Mouse (Mus musculus): ENCODE results near the gene Zfp148. TPM values are rescaled to one million over a fixed set of nuclear protein-coding genes. Genes with fewer than 3 reads are reported as not detected.

The Zfp148 gene
- polyA plus RNA-seq, 1 experiment from 2014 or later, result 54.2 TPM

GRCm38 (mm10) chr16:33519916-33520568 lies 139.4 kb downstream of the Zfp148 start:
- no peak overlapping the region for H3K9ac ChIP-seq

DNA sequence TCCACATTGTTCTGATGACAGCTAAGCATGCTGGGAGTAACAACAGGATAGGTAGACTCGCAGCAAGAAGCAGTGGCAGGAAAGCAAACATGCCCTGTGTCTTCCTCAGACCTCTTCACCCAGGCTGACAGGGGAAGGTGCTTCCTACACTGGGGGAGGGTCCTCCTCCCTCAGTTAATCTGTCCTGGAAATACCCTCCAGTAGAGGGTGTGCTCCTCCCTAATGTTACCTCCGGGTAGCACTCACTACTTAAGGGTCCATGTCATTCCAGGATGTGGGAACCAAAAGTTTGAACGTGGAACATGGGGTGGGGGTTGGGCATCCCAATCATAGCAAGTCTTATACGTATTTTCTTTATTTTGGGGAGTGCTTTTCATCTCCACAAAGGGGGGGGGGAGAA lies 141.9 kb downstream of the Zfp148 start:
- H3K4me2 ChIP-seq, result no peak overlapping the region
- ATAC-seq (replicated peaks), result no peak
- H3K36me3 ChIP-seq (replicated peaks), result no peaks in the 10 kb centered on the region
- no peaks in the 10 kb centered on the region for H3K27me3 ChIP-seq (replicated peaks)
- no peaks in the 10 kb centered on the region for H3K9me3 ChIP-seq
- no peak overlapping the region for H3K27ac ChIP-seq
- peaks cover 4% of the 10 kb centered on the region; the same call in 1 of the 2 replicates for H3K4me1 ChIP-seq
- 73% methylated on average over 4 of the region's 4 CpGs for WGBS
- H3K4me3 ChIP-seq, result no peak overlapping the region
- H3K9ac ChIP-seq, result no peak overlapping the region

More at GRCm38 (mm10) chr16:33519916-33520568, 139.4 kb downstream of the Zfp148 start:
- 72% methylated on average over 6 of the region's 6 CpGs for WGBS
- Histone ChIP-seq H3K9me3 (no peaks in the 10 kb centered on the region), H3K27me3 (replicated peaks) (no peaks in the 10 kb centered on the region), H3K4me3 (no peak overlapping the region), H3K36me3 (replicated peaks) (no peaks in the 10 kb centered on the region), H3K27ac (no peak overlapping the region), H3K4me2 (no peak overlapping the region), H3K4me1 (peaks cover 14% of the 10 kb centered on the region; the same call in 1 of the 2 replicates)
- ATAC-seq (replicated peaks), result no peak

- no peak overlapping the region for H3K4me3 ChIP-seq
- no peaks in the 10 kb centered on the region for H3K9me3 ChIP-seq
- H3K27me3 ChIP-seq (replicated peaks), result no peaks in the 10 kb centered on the region
- H3K27ac ChIP-seq, result no peak overlapping the region
- no peaks in the 10 kb centered on the region for H3K4me1 ChIP-seq
- no peak overlapping the region for H3K4me2 ChIP-seq
- H3K9ac ChIP-seq, result no peak overlapping the region
- no peaks in the 10 kb centered on the region for H3K36me3 ChIP-seq (replicated peaks)
- ATAC-seq (replicated peaks), result no peak
- 62% methylated on average over 10 of the region's 10 CpGs for WGBS
Measured at GRCm38 (mm10) chr16:33523571-33523970, 142.9 kb downstream of the Zfp148 start.

- WGBS, result 60% methylated on average over 11 of the region's 11 CpGs
- Histone ChIP-seq H3K9me3 (no peaks in the 10 kb centered on the region), H3K36me3 (replicated peaks) (no peaks in the 10 kb centered on the region), H3K4me3 (no peak overlapping the region), H3K9ac (no peak overlapping the region), H3K4me2 (no peak overlapping the region), H3K27me3 (replicated peaks) (no peaks in the 10 kb centered on the region), H3K4me1 (no peaks in the 10 kb centered on the region), H3K27ac (no peak overlapping the region)
- no peak for ATAC-seq (replicated peaks)
Measured at GRCm38 (mm10) chr16:33529502-33530454, 149.1 kb downstream of the Zfp148 start.

DNA sequence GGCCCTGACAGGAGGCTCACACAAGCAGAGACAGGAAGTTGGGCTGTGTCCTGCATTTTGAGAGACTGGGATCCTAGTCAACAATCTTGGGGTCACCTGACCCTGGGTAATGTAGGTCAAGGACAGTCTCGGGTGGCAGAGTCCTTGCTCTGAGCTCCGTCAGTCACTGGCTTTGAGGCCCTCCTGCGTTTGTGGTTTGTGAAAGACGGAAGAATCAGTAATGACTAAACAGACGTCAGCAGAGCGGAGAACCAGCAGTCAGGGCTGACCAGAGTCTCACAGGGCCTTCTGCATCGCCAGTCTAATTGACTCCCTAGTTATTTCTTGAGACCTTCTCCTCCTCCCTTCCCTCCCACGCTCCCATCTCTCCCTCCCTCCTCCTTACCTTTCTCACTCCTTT lies 150.5 kb downstream of the Zfp148 start:
- Histone ChIP-seq H3K27ac (no peak overlapping the region), H3K4me2 (no peak overlapping the region), H3K9ac (no peak overlapping the region), H3K4me3 (no peak overlapping the region), H3K36me3 (replicated peaks) (no peaks in the 10 kb centered on the region), H3K27me3 (replicated peaks) (no peaks in the 10 kb centered on the region), H3K4me1 (no peaks in the 10 kb centered on the region), H3K9me3 (no peaks in the 10 kb centered on the region)
- 75% methylated on average over 8 of the region's 8 CpGs for WGBS
- no peak for ATAC-seq (replicated peaks)

GRCm38 (mm10) chr16:33536456-33536855 lies 155.8 kb downstream of the Zfp148 start:
- Histone ChIP-seq H3K4me2 (no peak overlapping the region), H3K36me3 (replicated peaks) (no peaks in the 10 kb centered on the region), H3K27me3 (replicated peaks) (no peaks in the 10 kb centered on the region), H3K4me3 (no peak overlapping the region), H3K27ac (no peak overlapping the region), H3K9ac (no peak overlapping the region), H3K9me3 (no peaks in the 10 kb centered on the region), H3K4me1 (no peaks in the 10 kb centered on the region)
- 83% methylated on average over 8 of the region's 8 CpGs for WGBS
- ATAC-seq (replicated peaks), result no peak

- 77% methylated on average over 21 of the region's 21 CpGs for WGBS
Measured at GRCm38 (mm10) chr16:33537499-33538225, 157.0 kb downstream of the Zfp148 start.

GRCm38 (mm10) chr16:33544346-33544745 lies 163.7 kb downstream of the Zfp148 start:
- Histone ChIP-seq H3K4me2 (no peak overlapping the region), H3K27ac (no peak overlapping the region), H3K36me3 (replicated peaks) (no peaks in the 10 kb centered on the region), H3K4me3 (no peak overlapping the region), H3K9me3 (no peaks in the 10 kb centered on the region), H3K4me1 (no peaks in the 10 kb centered on the region), H3K9ac (no peak overlapping the region), H3K27me3 (replicated peaks) (no peaks in the 10 kb centered on the region)
- 93% methylated on average over 2 of the region's 2 CpGs for WGBS
- ATAC-seq (replicated peaks), result no peak

More at GRCm38 (mm10) chr16:33537499-33538225, 157.0 kb downstream of the Zfp148 start:
- ATAC-seq (replicated peaks), result no peak
- Histone ChIP-seq H3K4me3 (no peak overlapping the region), H3K4me1 (no peaks in the 10 kb centered on the region), H3K9me3 (no peaks in the 10 kb centered on the region), H3K27me3 (replicated peaks) (no peaks in the 10 kb centered on the region), H3K27ac (no peak overlapping the region), H3K4me2 (no peak overlapping the region), H3K9ac (no peak overlapping the region), H3K36me3 (replicated peaks) (no peaks in the 10 kb centered on the region)

DNA sequence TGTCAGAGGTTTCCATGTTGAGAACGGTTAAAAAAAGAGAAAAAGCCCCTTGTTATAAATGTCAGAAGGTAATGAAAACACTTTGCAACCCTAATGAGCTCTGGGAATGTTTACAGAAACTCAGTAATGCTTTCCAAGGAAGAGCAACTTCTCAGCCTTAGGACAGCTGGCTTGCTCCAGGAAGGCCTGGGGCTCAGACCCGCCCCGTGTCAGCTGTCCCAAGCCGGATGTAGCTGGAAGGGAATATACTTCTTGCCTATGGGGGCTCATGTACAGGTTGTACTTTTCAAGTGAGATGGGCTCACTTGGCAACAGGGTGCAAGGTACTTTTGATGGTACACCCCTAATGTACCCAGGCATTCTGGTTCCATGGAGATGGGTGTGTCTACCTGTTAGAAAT lies 164.9 kb downstream of the Zfp148 start:
- no peak overlapping the region for H3K27ac ChIP-seq
- no peak overlapping the region for H3K4me3 ChIP-seq
- no peak for ATAC-seq (replicated peaks)
- no peaks in the 10 kb centered on the region for H3K36me3 ChIP-seq (replicated peaks)
- no peaks in the 10 kb centered on the region for H3K4me1 ChIP-seq
- no peak overlapping the region for H3K4me2 ChIP-seq
- H3K9ac ChIP-seq, result no peak overlapping the region
- 87% methylated on average over 4 of the region's 4 CpGs for WGBS
- no peaks in the 10 kb centered on the region for H3K9me3 ChIP-seq
- H3K27me3 ChIP-seq (replicated peaks), result no peaks in the 10 kb centered on the region

- no peak overlapping the region for H3K4me3 ChIP-seq
- 68% methylated on average over 9 of the region's 9 CpGs for WGBS
- no peaks in the 10 kb centered on the region for H3K27me3 ChIP-seq (replicated peaks)
- H3K4me1 ChIP-seq, result no peaks in the 10 kb centered on the region
- H3K4me2 ChIP-seq, result no peak overlapping the region
- no peaks in the 10 kb centered on the region for H3K9me3 ChIP-seq
- ATAC-seq (replicated peaks), result no peak
- H3K36me3 ChIP-seq (replicated peaks), result no peaks in the 10 kb centered on the region
- H3K27ac ChIP-seq, result no peak overlapping the region
- no peak overlapping the region for H3K9ac ChIP-seq
Measured at GRCm38 (mm10) chr16:33553689-33554342, 173.2 kb downstream of the Zfp148 start.

All from midbrain, embryonic 15.5 days (tissue).